Mouse (Mus musculus) midbrain, postnatal 0 days (tissue): ENCODE data around the gene Haus2. TPM values are rescaled to one million over a fixed set of nuclear protein-coding genes. Genes with fewer than 3 reads are reported as not detected.

Source experiments
- ATAC-seq: fragments of 200-750 bp; cut with Nextera tagmentation; 2 replicates; pipeline ENCODE4 v1.8.0; 2017; ENCODE audit warnings: moderate number of reproducible peaks, mild to moderate bottlenecking, moderate TSS enrichment, moderate library complexity; ENCODE audit not compliant: low FRiP score
- DNase-seq: peaks from one replicate; pipeline ENCODE4 v3.0.0-alpha.2; 2015; ENCODE audit warnings: low spot score
- H3K27ac ChIP-seq: fragments of 300-500 bp; sonication (generic); 2 replicates; pipeline ENCODE4 v1.5.1; 2014; ENCODE audit warnings: low read depth, mild to moderate bottlenecking, low read length, mixed read lengths
- H3K27me3 ChIP-seq: fragments of 300-500 bp; sonication (generic); 2 replicates; pipeline ENCODE4 v1.6.1; 2014; ENCODE audit warnings: low read length, control low read depth, mixed read lengths; ENCODE audit not compliant: insufficient read depth
- H3K36me3 ChIP-seq: fragments of 300-500 bp; sonication (generic); 2 replicates; pipeline ENCODE4 v1.6.1; 2014; ENCODE audit warnings: low read length, control low read depth, mixed read lengths; ENCODE audit not compliant: insufficient read depth
- H3K4me1 ChIP-seq: fragments of 300-500 bp; sonication (generic); 2 replicates; pipeline ENCODE4 v1.6.1; 2014; ENCODE audit warnings: mild to moderate bottlenecking, control low read depth, antibody characterized with exemption, low read length, mixed read lengths; ENCODE audit not compliant: insufficient read depth
- H3K4me2 ChIP-seq: fragments of 300-500 bp; sonication (generic); 2 replicates; pipeline ENCODE4 v1.6.1; 2014; ENCODE audit warnings: low read depth, mild to moderate bottlenecking, low read length, mixed read lengths; ENCODE audit not compliant: poor library complexity, severe bottlenecking
- H3K4me3 ChIP-seq: fragments of 300-500 bp; sonication (generic); 2 replicates; pipeline ENCODE4 v1.5.1; 2014; ENCODE audit warnings: low read depth, mild to moderate bottlenecking, low read length, moderate library complexity
- H3K9ac ChIP-seq: fragments of 300-500 bp; sonication (generic); replicated peaks from 2 replicates; pipeline ENCODE4 v1.6.1; 2014; ENCODE audit warnings: mild to moderate bottlenecking, low read length, moderate library complexity, mixed read lengths; ENCODE audit not compliant: poor library complexity, severe bottlenecking
- H3K9me3 ChIP-seq: fragments of 300-500 bp; sonication (generic); 2 replicates; pipeline ENCODE4 v1.6.1; 2016; ENCODE audit warnings: low read length, control low read depth
- CTCF ChIP-seq: IDR thresholded peaks from 2 replicates; pipeline ENCODE4 v1.5.1; 2016; ENCODE audit warnings: antibody characterized with exemption, mild to moderate bottlenecking
- WGBS: fragments of 180-500 bp; shearing (Covaris S2); extraction: QIAGEN DNeasy Blood & Tissue Kit; methylation state at CpG from one replicate; pipeline ENCODE4 v1.1.7; 2014; 5-methylcytosine and 5-hydroxymethylcytosine counted together
- polyA plus RNA-seq: library from polyadenylated mRNA; unstranded; fragments of >200 nt; fragmentation: Nextera tagmentation; extraction: Ambion mirVana; gene quantifications from 2 replicates; pipeline ENCODE4 v1.2.1, GENCODE M21; 2015
- total RNA-seq: library from RNA; depleted of rRNA; stranded (reverse); fragments of >200 nt; gene quantifications from 2 replicates; pipeline ENCODE4 v1.2.3, GENCODE M21; 2014

Gene Haus2
- total and polyA plus RNA-seq, 2 experiments from 2014 or later = 24.8 to 32.2 TPM

DNA sequence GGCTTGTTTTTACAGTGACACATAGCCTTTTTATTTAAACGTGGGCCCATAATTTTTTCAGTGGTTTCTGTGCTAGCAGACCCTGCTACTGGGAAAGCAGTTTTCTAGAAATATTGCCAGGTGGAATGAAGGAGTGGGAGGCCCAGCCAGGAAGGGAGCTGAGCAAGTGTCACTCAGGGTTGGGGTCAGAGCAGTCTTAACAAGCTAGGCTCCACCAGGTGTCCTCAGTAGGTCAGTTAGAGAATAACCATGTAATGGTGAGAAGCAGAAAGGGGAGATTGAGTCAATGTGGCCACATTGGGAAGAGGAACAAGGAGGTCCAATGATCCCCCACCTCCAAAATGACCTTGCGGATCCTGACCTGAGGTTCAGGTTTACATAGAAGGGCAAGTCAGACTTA, 45.5 kb downstream of the Haus2 start:
- H3K9me3 ChIP-seq = no peaks in the 10 kb centered on the region
- no peak for DNase-seq
- no peaks in the 10 kb centered on the region for H3K36me3 ChIP-seq
- H3K4me1 ChIP-seq = no peaks in the 10 kb centered on the region
- no peaks in the 10 kb centered on the region for H3K27me3 ChIP-seq
- H3K4me2 ChIP-seq = no peak overlapping the region
- 88% methylated on average over 2 of the region's 2 CpGs for WGBS
- no peak overlapping the region for H3K27ac ChIP-seq
- no peak overlapping the region for H3K4me3 ChIP-seq
- H3K9ac ChIP-seq = no peak overlapping the region
- no peak for ATAC-seq
- no peak for TF ChIP-seq CTCF

GRCm38 (mm10) chr2:120655905-120656304, 46.7 kb downstream of the Haus2 start:
- no peak for TF ChIP-seq CTCF
- no peak for ATAC-seq
- H3K4me2 ChIP-seq = no peak overlapping the region
- DNase-seq = no peak
- no peak overlapping the region for H3K9ac ChIP-seq
- no peaks in the 10 kb centered on the region for H3K36me3 ChIP-seq
- H3K27ac ChIP-seq = no peak overlapping the region
- no peaks in the 10 kb centered on the region for H3K27me3 ChIP-seq
- 95% methylated on average over 5 of the region's 5 CpGs for WGBS
- no peak overlapping the region for H3K4me3 ChIP-seq
- no peaks in the 10 kb centered on the region for H3K9me3 ChIP-seq
- no peaks in the 10 kb centered on the region for H3K4me1 ChIP-seq

DNA sequence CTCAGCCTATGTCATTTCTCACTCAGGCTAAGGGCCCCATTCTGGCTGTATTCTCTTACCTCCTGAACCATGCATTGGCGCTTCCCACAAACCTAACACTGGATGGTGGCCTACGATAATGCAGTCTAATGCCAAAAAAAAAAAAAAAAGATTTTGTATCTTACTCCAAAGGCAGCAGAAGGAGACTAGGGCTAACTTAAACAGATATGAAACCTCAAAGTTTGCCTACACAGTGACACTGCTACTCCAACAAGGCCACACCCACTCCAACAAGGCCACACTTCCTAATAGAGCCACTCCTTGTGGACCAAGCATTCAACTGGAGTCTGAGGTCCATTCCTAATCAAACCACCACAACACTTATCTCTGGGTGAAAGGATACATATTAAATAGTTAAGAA, 47.5 kb downstream of the Haus2 start:
- no peak overlapping the region for H3K4me2 ChIP-seq
- no peaks in the 10 kb centered on the region for H3K27me3 ChIP-seq
- DNase-seq (no peak), ATAC-seq (no peak)
- no peak overlapping the region for H3K4me3 ChIP-seq
- 98% methylated on average over 2 of the region's 2 CpGs for WGBS
- H3K9me3 ChIP-seq = no peaks in the 10 kb centered on the region
- TF ChIP-seq CTCF = no peak
- H3K9ac ChIP-seq = no peak overlapping the region
- H3K27ac ChIP-seq = no peak overlapping the region
- H3K4me1 ChIP-seq = no peaks in the 10 kb centered on the region
- H3K36me3 ChIP-seq = no peaks in the 10 kb centered on the region

DNA sequence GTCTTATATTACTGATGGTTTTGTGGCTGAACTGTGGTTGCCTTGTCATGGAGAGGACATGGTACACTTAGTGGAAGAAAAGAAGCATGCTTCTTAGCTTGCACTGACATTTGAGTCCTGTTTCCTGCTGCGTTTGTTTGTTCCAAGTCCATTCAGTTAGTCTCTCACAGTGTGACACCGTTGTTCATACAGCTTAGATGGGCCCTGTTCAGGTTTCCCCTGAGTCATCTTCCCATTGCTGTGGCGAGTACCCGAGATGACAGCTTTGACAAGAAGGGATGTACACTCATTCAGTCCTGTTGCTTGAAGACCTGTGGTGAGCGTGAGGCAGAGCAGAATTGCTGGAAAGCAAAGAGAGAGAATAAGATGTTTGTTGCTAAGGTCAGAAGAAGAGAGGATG, 49.3 kb downstream of the Haus2 start:
- DNase-seq = no peak
- Histone ChIP-seq H3K27ac (no peak overlapping the region), H3K27me3 (no peaks in the 10 kb centered on the region), H3K9ac (no peak overlapping the region), H3K9me3 (no peaks in the 10 kb centered on the region), H3K36me3 (no peaks in the 10 kb centered on the region), H3K4me3 (no peak overlapping the region), H3K4me2 (no peak overlapping the region), H3K4me1 (no peaks in the 10 kb centered on the region)
- no peak for TF ChIP-seq CTCF
- ATAC-seq = no peak
- 51% methylated on average over 5 of the region's 5 CpGs for WGBS

DNA sequence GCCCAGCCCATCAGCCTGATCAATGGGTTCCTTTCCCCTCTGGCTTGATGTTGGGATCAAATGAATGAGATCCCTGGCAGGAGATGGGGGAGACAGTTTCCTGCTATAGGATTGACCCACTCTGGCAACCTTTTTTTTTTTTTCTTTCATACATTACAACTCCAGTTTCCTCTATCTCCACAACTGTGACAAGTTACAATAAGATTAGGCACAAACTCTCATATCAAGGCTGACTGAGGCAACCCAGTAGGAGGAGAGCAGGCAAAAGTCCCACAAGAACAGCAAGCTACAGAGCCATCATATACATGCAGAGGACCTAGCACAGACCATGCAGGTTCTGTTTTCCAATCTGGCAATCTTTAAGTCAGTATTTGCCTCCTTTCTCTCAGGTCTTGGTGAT, 50.1 kb downstream of the Haus2 start:
- Histone ChIP-seq H3K4me3 (no peak overlapping the region), H3K9ac (no peak overlapping the region), H3K9me3 (no peaks in the 10 kb centered on the region), H3K4me1 (no peaks in the 10 kb centered on the region), H3K27me3 (no peaks in the 10 kb centered on the region), H3K27ac (no peak overlapping the region), H3K36me3 (no peaks in the 10 kb centered on the region), H3K4me2 (no peak overlapping the region)
- no peak for TF ChIP-seq CTCF
- no peak for DNase-seq
- ATAC-seq = no peak

DNA sequence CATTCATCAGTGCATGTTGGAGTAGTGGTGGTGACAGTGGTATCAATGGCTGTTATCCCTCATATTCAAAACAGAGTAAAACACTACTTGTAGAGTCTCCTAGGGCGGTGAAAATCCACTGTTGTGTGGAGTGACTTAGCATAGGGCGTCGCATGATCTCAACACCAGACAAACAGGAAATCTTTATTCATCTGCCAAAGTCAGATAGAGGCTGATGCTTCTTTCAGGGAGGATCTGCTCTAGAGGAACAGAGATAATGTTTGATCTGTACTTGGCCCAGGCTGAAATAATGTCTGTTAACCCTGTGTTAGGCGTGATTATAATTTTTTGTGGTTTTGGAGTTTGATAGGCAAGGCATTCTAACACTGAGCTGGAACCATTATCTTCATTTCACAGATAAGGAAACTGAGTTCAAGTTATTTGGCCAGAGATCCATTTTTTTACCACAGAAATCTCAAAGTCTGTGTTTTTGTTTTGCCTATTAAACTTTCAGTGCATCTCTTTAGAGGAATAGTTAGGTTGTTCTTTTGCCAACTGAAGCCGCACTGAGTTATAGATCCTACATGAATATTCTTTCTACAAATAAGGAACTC, 51.4 kb downstream of the Haus2 start:
- 81% methylated on average over 5 of the region's 5 CpGs for WGBS
- ATAC-seq = no peak
- H3K27ac ChIP-seq = no peak overlapping the region

More for the DNA sequence above, 51.4 kb downstream of the Haus2 start:
- TF ChIP-seq CTCF = no peak
- H3K36me3 ChIP-seq = no peaks in the 10 kb centered on the region
- no peaks in the 10 kb centered on the region for H3K9me3 ChIP-seq
- no peak overlapping the region for H3K4me2 ChIP-seq
- no peaks in the 10 kb centered on the region for H3K4me1 ChIP-seq
- DNase-seq = no peak
- no peak overlapping the region for H3K4me3 ChIP-seq
- H3K27me3 ChIP-seq = no peaks in the 10 kb centered on the region
- H3K9ac ChIP-seq = no peak overlapping the region
